Mouse (Mus musculus) bone marrow macrophage, adult 2 months (primary cell): ENCODE measurements at regions not wholly inside any gene's neighbourhood (a gene's known extent, or its start where the extent isn't known, plus 50 kb on each side); places are given as distances from the start of the nearest gene placed in this dataset.

ENCODE experiments used
- CTCF ChIP-seq: IDR thresholded peaks from 2 replicates; pipeline ENCODE4 v1.5.1; 2012; ENCODE audit warnings: low read depth, mild to moderate bottlenecking, low read length, moderate library complexity
- POLR2A ChIP-seq: IDR thresholded peaks from 2 replicates; pipeline ENCODE4 v1.6.1; 2012; ENCODE audit warnings: mild to moderate bottlenecking, low read depth, low read length, borderline replicate concordance

DNA sequence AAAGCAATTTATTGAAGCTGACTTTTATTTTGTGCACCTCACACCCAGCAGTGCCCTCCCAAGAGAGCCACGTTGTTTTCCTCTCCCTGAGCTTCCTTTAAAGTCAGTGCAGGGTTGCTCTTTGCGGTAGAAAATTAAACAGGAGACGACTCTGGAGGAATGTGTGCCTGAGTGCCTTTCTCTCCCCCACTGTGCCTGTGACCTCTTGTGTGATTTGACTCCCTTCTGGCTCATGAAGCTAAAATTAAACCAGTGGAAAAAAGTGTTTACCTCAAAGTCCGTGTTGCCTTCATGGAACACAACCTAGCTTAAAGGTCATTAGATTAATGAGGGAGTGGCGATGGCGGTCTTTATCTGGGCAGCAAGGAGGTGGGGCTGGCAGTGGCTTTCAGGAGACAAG, 423.4 kb upstream of the Cited2 start:
- TF ChIP-seq POLR2A (no peak), CTCF (no peak)
